Mouse (Mus musculus): Measurements from ENCODE around the gene Slc51b.

The Slc51b gene

DNA sequence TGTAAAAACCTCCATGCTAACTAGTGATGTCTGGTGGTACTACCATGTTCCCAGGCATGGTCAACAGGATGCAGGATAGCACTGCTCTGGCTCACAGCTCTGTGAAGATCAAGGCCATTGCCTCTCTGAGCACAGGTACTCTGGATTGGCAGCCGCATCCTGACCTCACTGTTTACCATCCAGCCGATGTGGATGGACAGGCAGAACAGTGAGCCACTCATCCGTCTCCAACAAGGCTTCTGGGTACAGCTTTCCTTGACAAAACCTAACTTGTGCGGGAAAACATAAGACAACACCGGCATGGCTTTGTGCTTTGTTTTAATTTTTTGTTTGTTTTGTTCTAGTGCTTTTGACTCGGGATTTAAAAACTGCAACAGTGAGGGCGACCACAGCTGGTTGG, 57.0 kb downstream of the Slc51b start:
- no peak for DNase-seq

DNA sequence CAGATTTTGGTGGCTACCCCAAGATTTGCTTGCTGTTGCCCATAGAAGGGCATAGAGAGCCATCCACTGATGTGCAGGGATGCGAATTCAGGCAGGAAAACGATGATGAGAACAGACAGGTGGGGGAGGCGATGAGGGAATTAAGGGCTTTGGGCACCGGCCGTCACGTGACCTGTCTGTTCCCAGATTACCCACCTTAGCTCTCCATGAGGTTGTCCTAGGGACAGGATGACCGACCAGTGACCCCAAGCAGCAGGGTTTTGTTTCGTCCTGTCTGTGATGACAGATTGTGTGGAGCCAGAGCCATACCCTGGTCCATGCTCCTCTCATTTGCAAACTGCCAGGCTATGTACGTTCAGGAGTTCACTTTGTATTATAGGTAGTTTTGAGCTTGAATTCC, 59.1 kb downstream of the Slc51b start:
- DNase-seq, result no peak
